Mouse (Mus musculus): ENCODE data around the gene Hydin. TPM values are rescaled to one million over a fixed set of nuclear protein-coding genes. Genes with fewer than 3 reads are reported as not detected.
"Not testable (repeated sequence)": the region's sequence is repeated elsewhere in the genome, so short reads cannot be mapped to it uniquely, and the experiment has no call there.

Hydin gene
- polyA plus RNA-seq, 1 experiment from 2014 or later = 0.16 TPM

GRCm38 (mm10) chr8:110270659-110271058, 3.9 kb downstream of the Hydin start:
- Histone ChIP-seq H3K27me3 (replicated peaks) (no peaks in the 10 kb centered on the region), H3K4me2 (replicated peaks) (no peak overlapping the region), H3K9ac (no peak overlapping the region), H3K27ac (no peak overlapping the region), H3K4me3 (no peak overlapping the region), H3K4me1 (peaks cover 7% of the 10 kb centered on the region; the same call in 1 of the 2 replicates), H3K9me3 (no peaks in the 10 kb centered on the region), H3K36me3 (no peaks in the 10 kb centered on the region)
- WGBS = 91% methylated on average over 4 of the region's 4 CpGs
- ATAC-seq (ENCODE audit: low FRiP score, low read depth) = no peak

- no peak overlapping the region for H3K27ac ChIP-seq
- no peak overlapping the region for H3K4me3 ChIP-seq
- no peak for ATAC-seq (ENCODE audit: low FRiP score, low read depth)
- H3K9me3 ChIP-seq = no peaks in the 10 kb centered on the region
- H3K9ac ChIP-seq = no peak overlapping the region
- no peaks in the 10 kb centered on the region for H3K4me1 ChIP-seq
- H3K36me3 ChIP-seq = no peaks in the 10 kb centered on the region
- no peak overlapping the region for H3K4me2 ChIP-seq (replicated peaks)
- 68% methylated on average over 2 of the region's 2 CpGs for WGBS
- H3K27me3 ChIP-seq (replicated peaks) = no peaks in the 10 kb centered on the region
Measured at GRCm38 (mm10) chr8:110273394-110273793, 6.6 kb downstream of the Hydin start.

- H3K36me3 ChIP-seq = no peaks in the 10 kb centered on the region
- H3K4me2 ChIP-seq (replicated peaks) = no peak overlapping the region
- 80% methylated on average over 21 of the region's 21 CpGs for WGBS
- no peak for ATAC-seq (ENCODE audit: low FRiP score, low read depth)
- no peak overlapping the region for H3K27ac ChIP-seq
- H3K27me3 ChIP-seq (replicated peaks) = no peaks in the 10 kb centered on the region
- H3K9ac ChIP-seq = no peak overlapping the region
- no peak overlapping the region for H3K4me3 ChIP-seq
- H3K4me1 ChIP-seq = no peaks in the 10 kb centered on the region
- H3K9me3 ChIP-seq = no peaks in the 10 kb centered on the region
Measured at GRCm38 (mm10) chr8:110275465-110276258, 8.9 kb downstream of the Hydin start.

GRCm38 (mm10) chr8:110276259-110276560, 9.4 kb downstream of the Hydin start:
- H3K4me2 ChIP-seq (replicated peaks) = no peak overlapping the region
- H3K27me3 ChIP-seq (replicated peaks) = no peaks in the 10 kb centered on the region
- no peak overlapping the region for H3K9ac ChIP-seq
- H3K9me3 ChIP-seq = no peaks in the 10 kb centered on the region
- H3K27ac ChIP-seq = no peak overlapping the region
- H3K36me3 ChIP-seq = no peaks in the 10 kb centered on the region
- no peak overlapping the region for H3K4me3 ChIP-seq
- no peak for ATAC-seq (ENCODE audit: low FRiP score, low read depth)
- no peaks in the 10 kb centered on the region for H3K4me1 ChIP-seq
- 83% methylated on average over 1 of the region's 1 CpGs for WGBS

- no peaks in the 10 kb centered on the region for H3K9me3 ChIP-seq
- no peaks in the 10 kb centered on the region for H3K36me3 ChIP-seq
- H3K4me1 ChIP-seq = no peaks in the 10 kb centered on the region
- H3K9ac ChIP-seq = no peak overlapping the region
- H3K4me2 ChIP-seq (replicated peaks) = no peak overlapping the region
- H3K27ac ChIP-seq = no peak overlapping the region
- no peak overlapping the region for H3K4me3 ChIP-seq
- no peak for ATAC-seq (ENCODE audit: low FRiP score, low read depth)
- 85% methylated on average over 2 of the region's 2 CpGs for WGBS
- no peaks in the 10 kb centered on the region for H3K27me3 ChIP-seq (replicated peaks)
Measured at GRCm38 (mm10) chr8:110312715-110313114, 45.9 kb downstream of the Hydin start.

- WGBS = 79% methylated on average over 7 of the region's 7 CpGs
- Histone ChIP-seq H3K4me3 (no peak overlapping the region), H3K4me1 (no peaks in the 10 kb centered on the region), H3K9me3 (no peaks in the 10 kb centered on the region), H3K27me3 (replicated peaks) (no peaks in the 10 kb centered on the region), H3K36me3 (no peaks in the 10 kb centered on the region), H3K27ac (no peak overlapping the region), H3K9ac (no peak overlapping the region), H3K4me2 (replicated peaks) (no peak overlapping the region)
- no peak for ATAC-seq (ENCODE audit: low FRiP score, low read depth)
Measured at GRCm38 (mm10) chr8:110315826-110316225, 49.0 kb downstream of the Hydin start.

GRCm38 (mm10) chr8:110319586-110319985, 52.8 kb downstream of the Hydin start:
- H3K27ac ChIP-seq = no peak overlapping the region
- WGBS = 79% methylated on average over 4 of the region's 4 CpGs
- H3K36me3 ChIP-seq = no peaks in the 10 kb centered on the region
- no peak overlapping the region for H3K4me3 ChIP-seq
- no peaks in the 10 kb centered on the region for H3K27me3 ChIP-seq (replicated peaks)
- no peaks in the 10 kb centered on the region for H3K9me3 ChIP-seq
- ATAC-seq (ENCODE audit: low FRiP score, low read depth) = no peak
- no peak overlapping the region for H3K9ac ChIP-seq
- H3K4me1 ChIP-seq = no peaks in the 10 kb centered on the region
- no peak overlapping the region for H3K4me2 ChIP-seq (replicated peaks)

- Histone ChIP-seq H3K9me3 (no peaks in the 10 kb centered on the region), H3K9ac (no peak overlapping the region), H3K27ac (no peak overlapping the region), H3K27me3 (replicated peaks) (no peaks in the 10 kb centered on the region), H3K4me3 (no peak overlapping the region), H3K4me2 (replicated peaks) (no peak overlapping the region), H3K36me3 (no peaks in the 10 kb centered on the region), H3K4me1 (no peaks in the 10 kb centered on the region)
- ATAC-seq (ENCODE audit: low FRiP score, low read depth) = no peak
- 93% methylated on average over 2 of the region's 2 CpGs for WGBS
Measured at GRCm38 (mm10) chr8:110321446-110321845, 54.7 kb downstream of the Hydin start.

- ATAC-seq (ENCODE audit: low FRiP score, low read depth) = no peak
- Histone ChIP-seq H3K36me3 (no peaks in the 10 kb centered on the region), H3K9ac (no peak overlapping the region), H3K27ac (no peak overlapping the region), H3K4me3 (no peak overlapping the region), H3K4me1 (no peaks in the 10 kb centered on the region), H3K9me3 (no peaks in the 10 kb centered on the region), H3K27me3 (replicated peaks) (no peaks in the 10 kb centered on the region), H3K4me2 (replicated peaks) (no peak overlapping the region)
- 81% methylated on average over 10 of the region's 10 CpGs for WGBS
Measured at GRCm38 (mm10) chr8:110323981-110324574, 57.3 kb downstream of the Hydin start.

- not testable (repeated sequence) for H3K9ac ChIP-seq
Measured at GRCm38 (mm10) chr8:110327120-110327519, 60.3 kb downstream of the Hydin start.

GRCm38 (mm10) chr8:110333376-110333775, 66.6 kb downstream of the Hydin start:
- no peak for ATAC-seq (ENCODE audit: low FRiP score, low read depth)
- 76% methylated on average over 7 of the region's 7 CpGs for WGBS

More at GRCm38 (mm10) chr8:110327120-110327519, 60.3 kb downstream of the Hydin start:
- not testable (repeated sequence) for ATAC-seq (ENCODE audit: low FRiP score, low read depth); H3K27me3 ChIP-seq (replicated peaks); H3K4me1 ChIP-seq; H3K27ac ChIP-seq; H3K36me3 ChIP-seq; H3K9me3 ChIP-seq; H3K4me3 ChIP-seq; H3K4me2 ChIP-seq (replicated peaks)

GRCm38 (mm10) chr8:110339447-110339846, 72.7 kb downstream of the Hydin start:
- Histone ChIP-seq H3K4me3 (no peak overlapping the region), H3K36me3 (no peaks in the 10 kb centered on the region), H3K9me3 (no peaks in the 10 kb centered on the region), H3K27ac (no peak overlapping the region), H3K9ac (no peak overlapping the region), H3K27me3 (replicated peaks) (no peaks in the 10 kb centered on the region), H3K4me1 (no peaks in the 10 kb centered on the region), H3K4me2 (replicated peaks) (no peak overlapping the region)
- no peak for ATAC-seq (ENCODE audit: low FRiP score, low read depth)
- WGBS = 76% methylated on average over 2 of the region's 2 CpGs

More at GRCm38 (mm10) chr8:110333376-110333775, 66.6 kb downstream of the Hydin start:
- H3K27ac ChIP-seq = no peak overlapping the region
- H3K36me3 ChIP-seq = no peaks in the 10 kb centered on the region
- H3K4me3 ChIP-seq = no peak overlapping the region
- H3K27me3 ChIP-seq (replicated peaks) = no peaks in the 10 kb centered on the region
- H3K9me3 ChIP-seq = no peaks in the 10 kb centered on the region
- H3K4me2 ChIP-seq (replicated peaks) = no peak overlapping the region
- no peak overlapping the region for H3K9ac ChIP-seq
- H3K4me1 ChIP-seq = no peaks in the 10 kb centered on the region

All from neural tube, embryonic 12.5 days (tissue).